Mouse (Mus musculus) kidney, adult 18-20 months (tissue): ENCODE measurements around the gene Bcat1.

ENCODE experiments used
- DNase-seq: peaks from one replicate; pipeline ENCODE4 v3.0.0; 2021

The Bcat1 gene

DNA sequence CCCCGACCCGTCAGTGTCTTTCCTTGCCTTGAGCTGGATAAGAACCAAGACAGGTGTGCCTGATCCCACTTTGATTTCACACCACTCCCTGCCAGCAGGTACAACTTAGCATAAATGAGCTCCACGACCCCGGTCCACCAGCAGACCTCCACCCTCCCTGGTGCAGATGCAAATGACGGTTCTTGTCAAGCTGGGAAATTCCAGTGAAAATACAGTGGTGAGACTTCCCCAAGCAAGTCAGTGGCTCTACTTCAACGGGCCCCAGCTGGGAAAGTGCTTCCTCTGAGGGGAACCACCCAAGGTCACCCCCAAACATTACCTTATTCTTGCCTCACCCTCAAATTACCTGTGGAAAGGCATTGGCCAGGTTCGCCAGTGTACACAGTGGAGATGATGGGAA lies 16.0 kb upstream of the Bcat1 start:
- no peak for DNase-seq

DNA sequence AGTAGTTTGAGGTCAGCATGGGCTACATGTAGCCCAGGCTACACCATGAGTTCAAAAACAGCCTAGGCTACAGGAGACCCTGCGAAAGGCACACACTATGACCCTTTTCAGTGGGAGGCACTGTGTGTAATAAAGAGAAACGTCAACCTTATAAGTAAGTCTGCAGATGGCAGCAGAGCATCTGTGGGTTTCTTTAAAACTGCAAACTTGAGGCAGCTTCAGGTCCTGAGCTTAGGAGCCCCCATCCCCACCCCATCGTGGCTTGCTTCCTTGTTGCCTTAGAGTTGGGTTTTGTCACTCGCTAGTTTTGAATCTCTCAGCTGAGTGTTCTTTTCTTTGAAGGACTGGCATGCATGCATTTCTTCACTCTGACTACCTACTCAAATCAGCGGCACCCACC lies 14.9 kb upstream of the Bcat1 start:
- no peak for DNase-seq

DNA sequence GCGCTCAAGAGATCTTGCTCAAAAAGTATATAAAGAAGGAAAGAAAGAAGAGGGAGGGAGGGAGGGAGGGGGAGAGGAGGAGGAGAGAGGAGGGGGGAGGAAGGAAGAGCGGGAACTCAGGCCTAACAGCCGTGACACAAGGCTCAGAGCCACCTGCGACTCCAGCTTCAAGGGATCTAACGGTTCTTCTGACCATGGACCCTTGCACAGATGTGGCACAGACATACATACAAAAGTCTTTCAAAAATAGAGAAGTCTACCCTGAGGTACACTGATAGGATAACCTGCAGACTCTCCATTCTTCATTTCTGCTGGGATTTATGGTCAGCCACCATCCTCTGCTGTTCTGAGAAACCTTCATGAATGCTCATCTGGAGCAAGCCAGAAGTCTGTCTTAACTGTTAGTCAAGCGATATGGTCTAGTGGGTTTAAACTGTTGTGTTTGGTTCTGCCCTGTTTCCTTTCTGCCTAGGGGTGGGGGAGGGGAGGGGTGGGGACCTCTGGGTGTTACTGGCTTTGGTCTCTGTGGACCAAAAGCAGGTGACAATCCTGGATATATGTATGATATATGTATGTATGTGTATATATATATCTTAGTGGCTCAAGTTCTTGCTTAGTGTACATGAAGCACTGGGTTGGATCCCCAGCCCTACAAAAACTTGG lies 14.3 kb upstream of the Bcat1 start:
- no peak for DNase-seq

- no peak for DNase-seq
Observed at GRCm38 (mm10) chr6:145089373-145089772, 13.4 kb upstream of the Bcat1 start.

DNA sequence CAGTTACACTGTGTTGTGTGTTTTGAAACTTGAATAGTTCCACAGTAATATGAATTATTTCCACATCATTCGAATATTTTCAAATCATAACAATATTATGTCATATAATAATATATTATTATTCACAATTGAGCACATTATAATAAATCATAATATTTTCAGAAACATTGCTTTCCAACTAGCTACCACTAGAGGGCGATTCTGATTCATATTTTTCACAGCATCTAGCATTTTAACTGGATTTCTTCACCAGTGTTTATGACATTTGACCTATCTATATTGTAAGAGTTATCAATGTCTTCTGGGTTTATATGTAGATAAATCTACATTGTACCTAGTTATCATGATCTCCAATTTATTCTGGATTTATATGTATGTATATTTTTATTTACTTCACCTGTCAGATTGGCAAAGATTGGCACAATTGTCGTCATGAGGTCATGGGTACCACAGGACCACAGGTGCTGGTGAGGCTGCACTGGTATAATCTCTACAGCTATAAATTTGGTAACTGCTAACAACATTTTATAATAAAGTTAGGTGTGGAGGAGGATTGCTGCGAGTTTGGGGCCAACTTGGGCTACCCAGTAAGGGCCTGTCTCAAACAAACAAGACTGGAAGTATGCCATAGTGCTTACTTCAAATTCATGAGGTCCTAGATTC lies 12.6 kb upstream of the Bcat1 start:
- DNase-seq = no peak

DNA sequence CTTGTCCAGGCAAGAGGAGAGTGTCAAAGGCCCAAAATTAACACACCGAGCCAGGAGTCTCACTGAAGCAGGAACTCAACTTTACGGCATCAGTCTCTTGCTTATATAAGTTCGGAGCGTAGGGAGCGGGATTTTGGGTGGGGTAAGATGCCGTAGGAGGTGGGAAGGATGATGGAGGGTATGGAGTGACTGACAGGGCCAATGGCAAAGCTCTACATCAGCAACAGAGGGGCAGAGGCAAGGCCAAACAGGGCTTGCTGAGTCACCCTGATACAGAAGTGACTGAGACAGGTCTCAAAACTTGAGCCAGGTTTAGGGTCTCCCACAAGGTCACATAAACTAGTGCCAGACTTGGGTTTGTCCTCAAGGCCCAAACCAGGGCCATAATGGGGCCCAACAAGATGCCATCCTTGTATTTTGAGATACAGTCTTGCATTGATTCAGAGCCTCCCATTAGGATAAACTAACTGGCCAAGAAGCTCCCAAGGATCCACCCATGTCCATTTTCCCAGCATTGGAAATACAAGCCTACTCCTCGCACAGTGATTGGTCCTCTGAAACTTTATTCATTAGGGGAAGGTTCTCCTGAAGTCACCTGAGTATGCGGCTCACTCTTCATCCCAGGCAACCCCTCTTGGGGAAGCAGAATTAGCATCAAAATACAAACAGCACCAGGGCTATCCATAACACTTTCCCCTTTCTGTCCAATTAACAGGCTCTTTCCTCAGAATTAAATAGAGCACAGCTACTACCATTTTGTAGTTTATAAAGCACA lies 8.5 kb upstream of the Bcat1 start:
- DNase-seq = no peak

DNA sequence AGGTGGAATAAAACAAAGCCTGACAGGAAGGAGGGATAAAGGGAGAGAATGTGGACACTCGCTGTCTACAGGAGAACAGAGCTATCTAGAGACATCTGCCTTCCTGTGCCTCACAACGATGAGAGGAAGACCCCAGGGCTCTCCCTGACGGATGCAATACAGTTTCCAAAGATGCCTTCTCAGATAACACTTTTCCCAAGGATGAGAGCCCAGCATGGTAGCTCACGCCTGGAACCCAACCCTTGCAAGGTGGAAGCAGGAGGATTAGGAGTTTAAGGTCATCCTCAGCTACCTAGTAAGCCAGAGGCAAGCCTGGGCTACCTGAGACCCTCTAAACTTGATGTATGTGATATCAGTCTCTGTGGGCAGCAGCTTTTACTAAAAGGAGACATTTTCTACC lies 5.7 kb upstream of the Bcat1 start:
- DNase-seq = no peak

DNA sequence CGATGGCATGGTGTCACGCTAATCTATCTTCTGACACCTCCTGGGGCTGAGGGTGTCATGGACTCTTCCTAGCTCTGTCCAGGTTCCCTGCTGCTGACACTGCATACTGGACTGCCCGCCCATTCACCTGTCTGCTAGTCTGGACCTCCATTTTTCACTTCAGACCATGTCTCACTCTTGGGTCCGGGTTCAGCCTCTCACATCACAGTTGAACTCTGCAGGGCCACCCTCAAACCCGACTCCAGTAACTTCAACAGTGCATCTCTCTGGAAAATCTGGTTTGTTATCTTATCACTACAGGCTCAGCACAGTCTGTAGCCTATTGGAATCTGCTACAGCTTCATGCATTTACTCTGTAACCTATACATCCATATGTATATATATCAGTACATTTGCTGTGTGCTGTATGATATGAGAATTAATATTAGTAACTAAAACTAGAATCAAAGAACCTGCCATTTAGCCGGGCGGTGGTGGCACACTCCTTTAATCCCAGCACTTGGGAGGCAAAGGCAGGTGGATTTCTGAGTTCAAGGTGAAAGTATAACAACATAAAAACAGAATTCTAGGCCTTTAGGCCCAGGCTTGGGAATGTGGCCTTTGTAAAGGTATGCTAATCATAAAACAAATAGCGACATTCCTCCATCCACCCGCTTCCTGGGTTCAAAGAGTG lies 3.2 kb upstream of the Bcat1 start:
- DNase-seq = no peak

DNA sequence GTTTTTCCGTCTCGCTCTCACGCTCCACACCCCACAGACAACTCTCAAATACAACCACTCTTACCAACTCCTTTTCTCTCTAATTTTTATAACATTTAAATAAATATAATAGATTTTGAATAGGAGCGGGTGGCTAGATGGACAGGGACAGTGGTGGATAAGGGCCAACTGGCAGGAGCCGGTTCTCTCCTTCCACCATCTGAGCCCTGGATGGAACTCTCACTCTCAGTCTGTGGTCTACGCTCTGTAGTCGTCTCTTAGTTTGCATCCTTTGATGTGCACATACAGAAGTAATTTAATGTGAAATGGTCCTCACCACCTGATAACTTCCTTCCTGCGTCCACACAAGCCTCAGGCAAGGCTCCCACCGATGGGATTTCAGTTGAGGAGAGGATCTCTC lies 302 bp upstream of the Bcat1 start:
- DNase-seq = no peak

GRCm38 (mm10) chr6:145075088-145075547 lies 866 bp downstream of the Bcat1 start:
- DNase-seq = no peak

GRCm38 (mm10) chr6:145074461-145074860 lies 1.5 kb downstream of the Bcat1 start:
- DNase-seq = no peak

DNA sequence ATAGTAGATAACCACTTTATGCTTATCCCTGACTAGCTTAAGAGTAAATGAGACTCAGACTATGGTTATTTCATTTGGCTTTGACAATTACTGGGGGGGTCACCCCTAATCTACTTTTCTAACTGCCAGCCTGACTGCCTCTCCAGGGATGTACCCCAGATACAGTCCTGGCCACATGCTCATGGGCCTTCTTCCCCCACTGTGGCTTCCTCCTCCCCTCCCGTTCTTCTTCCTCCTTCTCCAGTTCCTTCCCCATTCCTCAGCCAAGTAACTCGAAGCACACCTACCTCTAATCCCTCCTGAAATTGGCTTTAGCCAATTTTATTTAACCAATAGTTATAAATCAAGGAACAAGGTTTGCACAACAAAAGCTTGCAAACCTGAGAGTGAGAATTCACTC lies 6.1 kb downstream of the Bcat1 start:
- no peak for DNase-seq

DNA sequence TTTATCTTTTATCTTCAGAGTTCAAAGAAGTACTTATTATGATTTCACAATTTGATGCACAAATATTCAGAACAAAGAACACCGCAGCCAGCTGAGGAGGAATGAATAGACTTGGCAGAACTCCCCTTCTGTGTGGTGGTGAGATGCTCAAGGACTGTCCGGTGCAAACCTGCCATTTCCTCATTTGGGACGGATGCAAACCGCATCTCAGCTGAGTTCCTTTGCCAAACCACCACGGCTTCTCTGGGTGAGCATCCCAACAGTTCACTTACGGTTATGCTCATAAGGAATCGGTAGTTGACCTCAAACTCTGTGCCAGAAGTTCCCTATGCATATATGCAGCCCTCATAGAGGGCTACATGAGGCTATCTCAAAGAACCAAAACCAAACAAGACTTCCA lies 6.6 kb downstream of the Bcat1 start:
- no peak for DNase-seq

DNA sequence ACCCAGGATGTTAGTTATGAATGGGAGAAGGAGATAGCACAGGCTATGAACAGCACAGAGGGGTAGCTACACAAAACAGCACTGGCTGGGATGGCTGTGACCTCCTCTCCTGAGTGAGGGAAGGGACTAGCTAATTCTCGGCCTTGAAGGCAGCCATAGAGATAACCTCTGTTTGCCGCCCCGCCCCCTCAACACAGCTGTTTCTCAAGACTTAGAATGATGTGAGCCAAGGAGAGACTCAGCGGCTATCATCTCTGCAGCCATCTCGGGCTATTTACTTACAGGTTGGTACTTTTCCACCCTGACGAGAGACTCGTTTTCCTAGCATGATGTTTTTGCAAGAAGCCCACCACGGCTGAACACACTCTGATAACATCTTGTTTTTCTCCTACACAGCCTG lies 8.3 kb downstream of the Bcat1 start:
- no peak for DNase-seq

DNA sequence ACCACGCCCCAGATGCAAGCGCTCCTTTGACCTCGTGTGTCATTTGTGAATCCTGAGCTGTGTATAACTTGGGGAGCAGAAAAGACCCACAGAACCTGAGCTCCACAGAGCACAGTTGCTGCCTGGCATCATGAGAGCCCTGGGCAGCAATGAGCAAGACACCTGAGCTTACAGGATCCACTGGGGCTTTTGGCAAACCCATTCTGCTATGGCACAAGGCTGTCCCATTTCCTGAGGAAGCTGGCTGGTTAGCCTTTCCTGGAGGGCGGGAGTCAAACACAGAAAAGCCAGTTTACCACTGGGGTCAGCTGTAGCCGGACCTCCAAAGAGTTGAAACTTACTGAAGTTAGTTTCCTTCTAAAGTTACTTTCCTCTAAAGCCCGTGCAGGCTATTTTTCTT lies 9.6 kb downstream of the Bcat1 start:
- DNase-seq = no peak

DNA sequence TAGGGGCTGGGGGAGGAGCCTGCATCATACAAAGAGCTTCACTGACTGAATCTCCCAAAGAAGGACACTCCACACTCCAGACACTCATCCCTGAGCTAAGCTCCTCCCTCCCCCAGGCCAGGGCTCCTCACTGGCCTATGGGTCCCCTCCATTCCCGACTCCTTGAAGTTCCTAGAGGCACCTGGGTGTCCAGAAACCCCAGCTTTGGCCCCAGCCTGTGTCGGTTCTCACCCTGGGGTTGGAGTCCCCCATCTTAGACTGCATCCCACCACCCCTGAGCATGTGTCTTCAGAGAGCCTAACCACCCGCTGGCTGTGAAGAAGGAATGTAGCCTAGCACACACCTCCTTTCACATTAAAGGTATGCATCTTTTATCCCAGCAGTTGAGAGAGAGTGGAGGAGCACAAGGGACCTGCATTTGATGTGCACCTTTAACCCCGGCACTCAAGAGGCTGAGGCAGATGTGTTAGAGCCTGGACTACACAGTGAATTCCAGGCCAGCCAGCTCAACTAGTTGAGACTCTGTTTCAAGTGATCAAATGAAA lies 10.6 kb downstream of the Bcat1 start:
- no peak for DNase-seq

- no peak for DNase-seq
Observed at GRCm38 (mm10) chr6:145064104-145064503, 11.9 kb downstream of the Bcat1 start.

GRCm38 (mm10) chr6:145063212-145063868 lies 12.6 kb downstream of the Bcat1 start:
- DNase-seq = no peak

- no peak for DNase-seq
Observed at GRCm38 (mm10) chr6:145062763-145063162, 13.2 kb downstream of the Bcat1 start.

GRCm38 (mm10) chr6:145061361-145061760 lies 14.6 kb downstream of the Bcat1 start:
- no peak for DNase-seq

DNA sequence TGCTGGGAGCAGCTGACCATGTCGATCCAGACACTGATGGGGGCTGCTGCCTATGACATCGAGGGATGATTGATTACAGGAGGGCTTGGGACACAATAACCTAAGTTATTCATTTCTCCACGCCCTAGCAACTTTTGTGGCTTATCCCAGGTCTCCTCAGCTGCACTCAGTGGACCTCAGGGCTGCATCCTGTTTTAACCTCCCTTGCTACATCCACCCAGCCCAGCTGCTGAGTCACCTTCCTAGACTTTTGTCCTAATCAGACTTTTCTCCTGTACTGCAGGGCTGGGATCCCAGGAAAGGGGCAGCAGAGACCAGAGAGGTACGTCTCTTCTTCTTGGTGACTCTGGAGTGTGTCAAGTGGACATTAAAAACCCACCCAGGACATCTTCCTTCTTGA lies 19.9 kb downstream of the Bcat1 start:
- no peak for DNase-seq

- DNase-seq = no peak
Observed at GRCm38 (mm10) chr6:145055277-145055858, 20.6 kb downstream of the Bcat1 start.
